Mouse (Mus musculus) hindbrain, embryonic 13.5 days (tissue): Measurements from ENCODE around the gene Slf2. TPM values are rescaled to one million over a fixed set of nuclear protein-coding genes. Genes with fewer than 3 reads are reported as not detected.

Source experiments
- ATAC-seq: fragments of 200-750 bp; cut with Nextera tagmentation; 2 replicates; pipeline ENCODE4 v1.8.0; 2017; ENCODE audit warnings: moderate TSS enrichment; ENCODE audit not compliant: low FRiP score
- H3K27ac ChIP-seq: fragments of 300-500 bp; sonication (generic); 2 replicates; pipeline ENCODE4 v1.5.1; 2015; ENCODE audit warnings: inconsistent platforms, mild to moderate bottlenecking, moderate library complexity
- H3K27me3 ChIP-seq: fragments of 300-500 bp; sonication (generic); 2 replicates; pipeline ENCODE4 v1.6.1; 2015; ENCODE audit warnings: mild to moderate bottlenecking, inconsistent platforms
- H3K36me3 ChIP-seq: fragments of 300-500 bp; sonication (generic); 2 replicates; pipeline ENCODE4 v1.6.1; 2015; ENCODE audit warnings: mild to moderate bottlenecking, inconsistent platforms
- H3K4me1 ChIP-seq: fragments of 300-500 bp; sonication (generic); replicated peaks from 2 replicates; pipeline ENCODE4 v1.6.1; 2015; ENCODE audit warnings: inconsistent platforms
- H3K4me2 ChIP-seq: fragments of 300-500 bp; sonication (generic); 2 replicates; pipeline ENCODE4 v1.6.1; 2015; ENCODE audit warnings: inconsistent platforms, mild to moderate bottlenecking, moderate library complexity
- H3K4me3 ChIP-seq: fragments of 300-500 bp; sonication (generic); 2 replicates; pipeline ENCODE4 v1.5.1; 2015; ENCODE audit warnings: mild to moderate bottlenecking, inconsistent platforms
- H3K9ac ChIP-seq: fragments of 300-500 bp; sonication (generic); 2 replicates; pipeline ENCODE4 v1.6.1; 2015; ENCODE audit warnings: mild to moderate bottlenecking, inconsistent platforms
- H3K9me3 ChIP-seq: fragments of 300-500 bp; sonication (generic); 2 replicates; pipeline ENCODE4 v1.6.1; 2016; ENCODE audit warnings: inconsistent platforms
- WGBS: fragments of 180-500 bp; shearing (Covaris S2); methylation state at CpG from one replicate; pipeline ENCODE4 v1.1.7; 2015; 5-methylcytosine and 5-hydroxymethylcytosine counted together
- polyA plus RNA-seq: library from polyadenylated mRNA; unstranded; fragments of >200 nt; fragmentation: Nextera tagmentation; extraction: Ambion mirVana; gene quantifications from 2 replicates; pipeline ENCODE4 v1.2.1, GENCODE M21; 2015

Slf2 gene
- 29.8 and 30.5 TPM in 2 replicates for polyA plus RNA-seq

DNA sequence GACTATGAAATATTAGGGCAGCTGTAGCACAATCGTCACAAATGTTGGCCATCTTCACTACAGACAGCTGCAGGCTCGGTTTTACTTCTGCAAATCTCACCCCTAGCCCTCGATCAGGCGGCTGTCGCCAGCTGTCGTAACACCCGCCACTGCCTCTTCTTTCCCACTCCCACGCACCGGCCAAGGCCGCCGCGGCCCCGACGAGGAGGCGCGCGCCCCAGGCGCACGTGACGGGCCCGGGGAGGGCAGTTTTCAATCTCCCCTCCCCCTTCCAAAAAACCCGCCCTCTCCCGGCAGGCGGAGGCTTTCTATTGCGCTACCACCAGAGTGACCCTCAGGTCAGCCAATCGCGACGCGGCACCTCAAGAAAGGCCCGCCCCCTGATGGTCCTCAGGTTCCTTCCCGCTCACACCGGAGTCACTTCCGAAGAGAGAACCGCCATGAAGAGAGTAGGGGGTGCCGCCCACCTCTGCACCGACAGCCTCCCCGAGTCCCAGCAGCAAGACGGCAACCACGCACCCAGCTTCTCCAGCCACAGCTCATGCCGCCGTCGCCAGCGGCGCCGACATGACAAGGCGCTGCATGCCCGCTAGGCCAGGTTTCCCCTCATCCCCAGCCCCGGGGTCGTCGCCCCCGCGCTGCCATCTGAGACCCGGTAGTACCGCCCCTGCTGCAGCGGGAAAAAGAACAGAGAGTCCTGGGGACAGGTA lies at the start of gene Slf2:
Slf2 (plus strand) TSS at position 408 of the 710 bp plus-strand sequence.
- Histone ChIP-seq H3K4me3 (peak within 1 kb of the TSS; percentile 96), H3K9me3 (no peaks in the 10 kb centered on the region), H3K27me3 (0 out of 2 replicates have a peak, but pooled peaks cover 3% of the 10 kb centered on the region), H3K9ac (peak within 1 kb of the TSS; percentile 92), H3K4me2 (peak within 1 kb of the TSS; percentile 65), H3K36me3 (peaks cover 11% of the 10 kb centered on the region), H3K27ac (peak within 1 kb of the TSS; percentile 91), H3K4me1 (peaks cover 21% of the 10 kb centered on the region)
- under 1% methylated on average over 55 of the region's 55 CpGs for WGBS
- ATAC-seq = peak; percentile 99

DNA sequence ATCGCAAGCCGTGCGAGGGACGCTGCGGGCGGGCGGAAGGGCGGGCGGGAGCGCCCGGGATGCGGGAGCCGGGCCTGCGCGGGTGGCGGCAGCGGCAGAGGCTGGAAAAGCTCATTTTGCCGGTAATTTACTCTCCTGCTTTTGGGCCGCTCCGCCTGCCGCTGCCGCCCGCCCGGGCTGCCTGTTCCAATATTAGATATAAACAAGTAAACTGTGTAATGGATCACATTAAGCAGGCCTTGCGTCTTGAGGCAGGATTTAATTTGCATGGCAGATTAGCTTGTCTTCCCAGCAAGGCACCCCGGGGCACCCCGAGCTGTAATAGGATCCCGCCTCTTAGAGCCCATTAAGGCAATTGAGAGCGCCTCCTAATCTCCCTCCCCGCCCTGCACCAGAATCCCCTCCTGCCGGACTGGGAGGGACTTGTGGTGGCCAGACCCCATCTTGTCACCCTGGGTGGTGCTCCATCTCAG lies 48.4 kb upstream of the Slf2 start:
- H3K27me3 ChIP-seq = peaks cover 64% of the 10 kb centered on the region
- ATAC-seq = peak; percentile 61

DNA sequence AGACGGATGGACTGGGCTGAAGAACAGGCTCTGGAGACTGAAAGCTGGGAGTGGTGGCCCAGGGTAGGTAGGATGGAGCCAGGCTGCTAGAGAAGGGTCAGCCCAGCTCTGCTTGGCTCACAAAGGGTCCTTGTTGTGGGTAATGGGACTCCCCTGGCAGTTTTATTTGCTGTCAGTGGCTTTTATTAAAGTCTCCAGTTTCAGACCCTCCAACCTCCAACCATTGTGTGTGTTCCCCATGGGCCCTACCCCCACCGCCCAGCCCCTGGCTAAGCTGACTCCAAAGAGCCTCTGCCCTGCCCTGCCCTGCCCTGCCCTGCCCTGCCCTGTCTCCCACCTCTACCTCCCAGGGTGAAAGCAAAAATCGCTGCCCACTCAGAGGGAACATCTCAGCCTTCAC lies 46.6 kb upstream of the Slf2 start:
- 50% methylated on average over 3 of the region's 3 CpGs for WGBS
- H3K4me3 ChIP-seq = no peak overlapping the region
- H3K36me3 ChIP-seq = no peaks in the 10 kb centered on the region
- peaks cover 35% of the 10 kb centered on the region for H3K4me1 ChIP-seq
- H3K27ac ChIP-seq = no peak overlapping the region
- ATAC-seq = no peak
- no peak overlapping the region for H3K9ac ChIP-seq
- no peak overlapping the region for H3K4me2 ChIP-seq
- H3K27me3 ChIP-seq = peaks cover 71% of the 10 kb centered on the region
- H3K9me3 ChIP-seq = no peaks in the 10 kb centered on the region

More for the DNA sequence above, 48.4 kb upstream of the Slf2 start:
- Histone ChIP-seq H3K4me2 (peak overlapping the region; percentile 62), H3K9ac (peak overlapping the region; percentile 71), H3K36me3 (no peaks in the 10 kb centered on the region), H3K4me1 (peaks cover 41% of the 10 kb centered on the region), H3K4me3 (peak overlapping the region; percentile 33), H3K9me3 (no peaks in the 10 kb centered on the region), H3K27ac (peak overlapping the region; percentile 90)
- 0% methylated on average over 31 of the region's 31 CpGs for WGBS

DNA sequence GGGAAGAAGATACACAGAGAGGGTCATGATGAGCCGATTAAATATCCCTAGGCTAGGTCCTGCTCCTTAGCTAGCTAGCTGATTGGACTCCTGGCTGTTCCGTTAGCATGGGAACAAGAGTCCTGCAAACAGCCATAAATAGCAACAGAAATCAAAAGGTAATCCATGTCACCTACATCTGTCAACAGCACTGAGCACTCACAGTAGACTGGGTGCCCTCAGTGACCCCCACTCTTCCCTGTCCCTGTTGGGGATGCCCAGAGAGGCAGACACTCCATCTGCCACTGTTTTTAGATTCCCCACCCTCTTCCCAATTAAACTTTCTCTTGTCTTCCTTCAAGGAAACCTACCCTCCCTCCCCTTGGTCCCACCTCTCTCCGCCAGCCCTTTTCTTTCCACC lies 44.5 kb upstream of the Slf2 start:
- ATAC-seq = no peak
- 18% methylated on average over 3 of the region's 3 CpGs for WGBS
- peaks cover 76% of the 10 kb centered on the region for H3K27me3 ChIP-seq
- H3K27ac ChIP-seq = no peak overlapping the region
- H3K36me3 ChIP-seq = no peaks in the 10 kb centered on the region
- H3K9ac ChIP-seq = no peak overlapping the region
- H3K9me3 ChIP-seq = no peaks in the 10 kb centered on the region
- no peak overlapping the region for H3K4me2 ChIP-seq
- H3K4me1 ChIP-seq = peaks cover 31% of the 10 kb centered on the region
- H3K4me3 ChIP-seq = no peak overlapping the region

DNA sequence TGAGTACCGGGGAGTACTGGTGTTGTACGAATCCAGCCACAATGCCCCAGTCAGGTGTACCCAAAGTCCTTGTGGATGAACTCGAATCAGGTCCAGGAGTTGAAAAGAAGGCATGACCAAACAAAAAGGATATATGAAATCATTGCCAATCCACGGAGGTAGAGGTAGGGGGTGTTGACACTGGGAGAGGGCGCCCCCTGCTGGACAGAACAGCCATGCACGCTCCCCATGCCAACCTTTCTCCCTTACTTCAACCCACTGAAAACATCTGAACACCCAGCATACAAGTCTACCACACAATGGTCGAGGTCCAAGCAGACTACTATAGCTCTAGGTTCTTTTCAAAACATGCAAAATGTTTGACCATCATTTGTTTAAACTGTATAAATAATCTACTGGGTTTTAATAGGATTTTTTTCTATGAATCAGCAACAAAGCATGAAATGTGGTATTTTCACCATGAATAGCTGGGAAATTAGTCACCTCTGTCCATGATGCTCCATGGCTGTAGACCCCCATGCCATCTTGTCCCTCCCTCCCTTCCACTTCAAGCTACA lies 43.2 kb upstream of the Slf2 start:
- ATAC-seq = peak; percentile 50; the same call in 1 of the 2 replicates
- 20% methylated on average over 7 of the region's 7 CpGs for whole genome bisulfite sequencing
- H3K4me2 ChIP-seq = no peak overlapping the region

DNA sequence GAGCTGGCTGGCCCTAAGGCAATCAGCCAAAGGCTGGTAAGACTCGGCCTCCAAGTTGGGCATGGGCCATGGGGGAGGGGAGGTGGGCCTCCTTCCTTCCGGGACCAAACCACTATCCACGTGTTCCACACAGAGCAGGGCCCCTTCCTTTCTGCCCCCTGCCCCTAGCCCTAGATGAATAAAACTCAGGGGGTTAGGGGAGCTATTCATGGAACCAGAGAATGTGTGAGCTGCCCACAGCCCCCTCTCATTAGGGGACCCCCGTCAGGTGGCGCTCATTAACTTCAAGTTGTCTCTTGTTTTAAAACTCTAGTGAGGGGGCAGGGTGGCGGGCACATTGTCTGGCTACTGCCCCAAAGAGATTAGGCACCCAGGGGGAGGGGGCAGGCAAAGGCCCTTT lies 41.4 kb upstream of the Slf2 start:
- Histone ChIP-seq H3K27ac (no peak overlapping the region), H3K27me3 (peaks cover 87% of the 10 kb centered on the region)

More for the DNA sequence above, 43.2 kb upstream of the Slf2 start:
- Histone ChIP-seq H3K9ac (no peak overlapping the region), H3K9me3 (no peaks in the 10 kb centered on the region), H3K36me3 (no peaks in the 10 kb centered on the region), H3K4me3 (no peak overlapping the region), H3K4me1 (peaks cover 18% of the 10 kb centered on the region), H3K27me3 (peaks cover 82% of the 10 kb centered on the region), H3K27ac (no peak overlapping the region)

DNA sequence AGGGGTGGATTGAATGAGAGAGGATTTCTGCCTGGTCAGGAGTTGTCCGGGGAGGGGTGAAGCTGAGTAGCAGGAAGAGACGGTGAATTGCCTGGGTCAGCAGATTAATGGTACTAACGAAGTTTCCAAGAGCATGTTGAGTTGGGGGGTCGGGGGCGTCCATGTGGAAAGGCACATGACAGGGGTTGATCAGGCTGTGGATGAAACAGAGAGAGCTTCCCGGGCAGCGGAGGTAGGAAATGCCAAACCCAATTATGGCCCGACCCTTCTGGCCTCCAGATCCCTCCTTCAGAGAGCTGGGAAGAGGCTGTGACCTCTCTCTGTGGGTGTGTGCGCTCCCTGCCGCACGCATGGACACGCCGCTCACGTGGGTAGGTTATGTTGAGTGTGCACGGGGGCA lies 39.5 kb upstream of the Slf2 start:
- Histone ChIP-seq H3K4me1 (peaks cover 24% of the 10 kb centered on the region), H3K4me3 (no peak overlapping the region), H3K36me3 (no peaks in the 10 kb centered on the region), H3K4me2 (no peak overlapping the region), H3K27ac (no peak overlapping the region), H3K9ac (no peak overlapping the region), H3K27me3 (peaks cover 85% of the 10 kb centered on the region), H3K9me3 (no peaks in the 10 kb centered on the region)
- no peak for ATAC-seq
- WGBS = 56% methylated on average over 15 of the region's 15 CpGs

More for the DNA sequence above, 41.4 kb upstream of the Slf2 start:
- WGBS = 12% methylated on average over 6 of the region's 6 CpGs
- Histone ChIP-seq H3K9me3 (no peaks in the 10 kb centered on the region), H3K4me2 (no peak overlapping the region), H3K36me3 (no peaks in the 10 kb centered on the region), H3K9ac (no peak overlapping the region), H3K4me1 (peaks cover 24% of the 10 kb centered on the region), H3K4me3 (no peak overlapping the region)
- ATAC-seq = no peak

DNA sequence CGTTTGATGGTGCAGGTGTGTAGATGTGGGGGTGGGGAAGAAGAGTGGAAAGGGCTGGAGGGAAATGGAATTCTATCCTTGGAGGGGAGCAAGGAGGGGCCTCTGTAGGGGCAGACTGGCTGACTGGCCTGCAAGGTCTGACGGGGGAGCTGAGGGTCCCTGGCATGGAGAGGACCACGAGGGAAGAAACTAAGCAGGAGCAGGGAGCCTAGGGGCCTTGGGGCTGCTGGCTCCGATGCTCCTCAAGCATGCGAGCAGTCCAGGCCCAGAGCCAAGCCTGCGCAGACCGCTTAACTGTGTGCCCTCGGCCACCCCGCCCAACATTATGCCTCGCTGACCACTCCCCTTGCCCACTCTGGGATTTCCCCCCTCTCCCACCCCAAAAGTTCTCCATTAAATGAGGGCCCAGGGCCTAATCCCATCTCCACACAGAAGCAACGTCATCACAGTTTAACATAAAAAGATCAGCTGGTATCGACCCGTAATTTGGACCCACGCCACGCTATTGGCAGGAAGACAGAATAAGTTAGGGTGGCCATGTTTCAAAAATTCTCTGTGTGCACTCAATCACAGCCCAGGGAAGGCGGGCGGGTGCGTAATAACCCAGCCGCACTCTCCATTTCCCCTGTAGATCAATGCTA lies 37.6 kb upstream of the Slf2 start:
- Histone ChIP-seq H3K4me2 (no peak overlapping the region), H3K27ac (no peak overlapping the region), H3K9ac (0 out of 2 replicates have a peak overlapping the region, but pooled peaks have one; percentile 0), H3K4me3 (no peak overlapping the region), H3K27me3 (peaks cover 87% of the 10 kb centered on the region), H3K9me3 (no peaks in the 10 kb centered on the region), H3K4me1 (peaks cover 12% of the 10 kb centered on the region), H3K36me3 (no peaks in the 10 kb centered on the region)
- WGBS = 28% methylated on average over 19 of the region's 19 CpGs
- peak; percentile 54 for ATAC-seq

DNA sequence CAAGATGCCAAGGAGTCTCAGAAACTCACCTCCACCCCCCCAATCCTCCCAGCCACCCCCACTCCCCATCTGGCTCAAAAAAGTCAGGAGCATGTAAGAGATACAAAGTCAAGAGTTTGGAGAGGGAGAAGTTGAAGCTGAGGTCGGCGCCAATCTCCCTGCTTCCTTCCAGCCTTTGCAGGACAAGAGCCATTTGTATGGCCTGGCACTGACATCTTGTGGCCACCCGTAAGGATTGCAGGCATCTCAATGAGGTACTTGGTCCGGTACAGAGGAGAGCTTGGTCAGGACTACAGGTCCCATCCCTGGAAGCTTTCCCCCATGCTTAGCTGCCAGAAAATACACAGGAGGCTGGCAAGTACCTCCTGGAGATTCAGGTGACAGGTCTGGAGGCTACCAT lies 35.7 kb upstream of the Slf2 start:
- H3K36me3 ChIP-seq = no peaks in the 10 kb centered on the region
- no peaks in the 10 kb centered on the region for H3K9me3 ChIP-seq
- H3K27me3 ChIP-seq = peaks cover 71% of the 10 kb centered on the region
- WGBS = 2% methylated on average over 4 of the region's 4 CpGs
- H3K4me2 ChIP-seq = no peak overlapping the region
- ATAC-seq = no peak
- no peak overlapping the region for H3K4me3 ChIP-seq
- H3K4me1 ChIP-seq = peaks cover 25% of the 10 kb centered on the region
- no peak overlapping the region for H3K9ac ChIP-seq
- H3K27ac ChIP-seq = no peak overlapping the region

DNA sequence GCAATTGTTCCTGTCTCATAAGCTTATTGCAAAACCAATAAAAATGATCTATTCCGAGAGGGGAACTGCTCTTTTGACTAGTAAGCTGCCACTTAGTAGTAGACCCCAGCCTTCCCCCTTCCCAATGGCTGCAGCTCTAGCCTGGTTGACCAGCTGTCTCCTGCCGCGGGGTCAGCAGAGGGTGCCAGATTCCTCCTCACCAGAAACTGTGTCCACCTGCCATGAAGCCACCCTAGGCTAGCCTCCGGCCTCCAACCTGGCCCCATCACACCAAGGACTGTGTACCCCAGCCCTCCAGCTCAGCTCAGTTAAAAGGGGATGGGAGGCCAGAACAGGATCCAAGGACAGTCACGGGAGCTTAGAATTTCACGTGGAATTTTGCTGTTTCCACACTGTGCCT lies 34.5 kb upstream of the Slf2 start:
- 68% methylated on average over 6 of the region's 6 CpGs for WGBS
- ATAC-seq = no peak
- Histone ChIP-seq H3K27ac (no peak overlapping the region), H3K9me3 (no peaks in the 10 kb centered on the region), H3K4me1 (peaks cover 37% of the 10 kb centered on the region), H3K4me2 (no peak overlapping the region), H3K27me3 (peaks cover 58% of the 10 kb centered on the region), H3K9ac (no peak overlapping the region), H3K36me3 (no peaks in the 10 kb centered on the region), H3K4me3 (no peak overlapping the region)

DNA sequence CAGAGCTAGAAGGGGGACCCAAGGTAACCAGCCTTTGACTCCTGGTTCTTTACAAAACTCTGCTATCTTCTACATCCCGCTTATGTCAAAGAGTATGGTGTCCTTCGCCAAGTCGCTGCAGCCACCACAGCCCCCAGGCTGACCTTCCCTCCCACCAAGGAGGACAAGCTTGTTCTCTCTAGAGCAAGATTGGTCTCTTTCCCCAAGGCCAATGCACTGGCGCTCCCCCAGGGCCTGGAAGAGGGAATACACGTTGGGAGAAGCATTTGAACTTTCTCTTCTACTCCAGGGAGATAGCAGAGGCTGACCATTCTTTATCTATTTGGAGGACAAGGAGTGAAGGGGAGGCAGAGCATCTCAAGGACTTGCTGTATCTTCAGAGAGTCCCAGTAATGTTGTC lies 33.4 kb upstream of the Slf2 start:
- Histone ChIP-seq H3K4me2 (no peak overlapping the region), H3K4me1 (peaks cover 38% of the 10 kb centered on the region), H3K27me3 (peaks cover 51% of the 10 kb centered on the region), H3K9me3 (no peaks in the 10 kb centered on the region), H3K4me3 (no peak overlapping the region), H3K9ac (no peak overlapping the region), H3K27ac (no peak overlapping the region), H3K36me3 (no peaks in the 10 kb centered on the region)
- 74% methylated on average over 5 of the region's 5 CpGs for WGBS
- no peak for ATAC-seq

DNA sequence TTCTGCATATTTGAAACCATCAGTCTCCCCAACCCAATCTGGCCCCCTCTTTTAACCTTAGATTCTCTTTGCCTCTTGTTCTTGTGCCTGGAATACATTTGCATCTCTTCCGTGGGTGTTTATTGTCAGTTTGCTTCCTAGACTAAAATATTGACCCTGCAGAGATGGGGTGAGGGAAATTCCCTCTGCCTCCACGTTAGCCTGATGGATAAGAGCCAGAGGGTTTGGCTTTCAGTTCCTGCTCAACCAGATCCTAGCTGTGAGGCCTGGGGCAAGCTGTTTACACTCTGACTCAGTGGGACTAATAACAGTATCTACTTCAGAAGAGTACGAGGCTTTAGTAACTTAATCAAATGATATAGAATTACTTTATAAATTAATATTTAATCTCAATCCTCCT lies 32.3 kb upstream of the Slf2 start:
- Histone ChIP-seq H3K27me3 (peaks cover 45% of the 10 kb centered on the region), H3K4me2 (no peak overlapping the region), H3K9ac (no peak overlapping the region), H3K4me1 (peaks cover 32% of the 10 kb centered on the region), H3K9me3 (no peaks in the 10 kb centered on the region), H3K4me3 (no peak overlapping the region), H3K27ac (no peak overlapping the region), H3K36me3 (no peaks in the 10 kb centered on the region)
- ATAC-seq = no peak
- WGBS = 41% methylated on average over 3 of the region's 3 CpGs
